Comparison of ENCODE assay signal across 10 mouse cellular contexts in genomic region chr11:77193941-77194553, GRCm38 (mm10). TPM values are rescaled to one million over a fixed set of nuclear protein-coding genes. Genes with fewer than 3 reads are reported as not detected.
DNase-seq lines count a peak whose midpoint lies in the region; ATAC-seq lines count a peak whose summit lies in the region.
"Had no signal": no experiment of that assay in that cellular context is flagged by ENCODE, and none has a peak within 500 bp of the region (broad histone marks: within the 10 kb centered on the region; RNA-seq: fewer than 3 reads in every experiment).

No protein-coding gene starts in this region.

- ATAC-seq in lung, embryonic 15.5 days (ENCODE audit: borderline replicate concordance, extremely low read depth, low FRiP score, low TSS enrichment): no peak
- no peak for ATAC-seq in embryonic facial prominence, embryonic 11.5 days (replicated peaks; ENCODE audit: insufficient number of reproducible peaks, low FRiP score, low TSS enrichment, low read depth)
- peak; percentile 75; the same call in 1 of the 2 replicates for ATAC-seq in kidney, embryonic 15.5 days (replicated peaks; ENCODE audit: low FRiP score)
- no peak for ATAC-seq in midbrain, embryonic 15.5 days (replicated peaks)
- ATAC-seq in neural tube, embryonic 15.5 days (ENCODE audit: low FRiP score): no peak
- ATAC-seq: inflammation-experienced regulatory T-cells, adult 6 months had no signal

- peaks cover 14% of the 10 kb centered on the region for H3K4me1 ChIP-seq in lung, embryonic 15.5 days
- no peaks in the 10 kb centered on the region for H3K4me1 ChIP-seq in embryonic facial prominence, embryonic 11.5 days (ENCODE audit: control insufficient read depth, insufficient read depth, low read length)
- H3K4me1 ChIP-seq in kidney, embryonic 15.5 days: peaks cover 31% of the 10 kb centered on the region
- H3K4me1 ChIP-seq in midbrain, embryonic 15.5 days: peaks cover 10% of the 10 kb centered on the region
- H3K4me1 ChIP-seq in neural tube, embryonic 15.5 days: 0 out of 2 replicates have a peak, but pooled peaks cover 4% of the 10 kb centered on the region

- peak overlapping the region; percentile 35; the same call in 1 of the 2 replicates for H3K27ac ChIP-seq in lung, embryonic 15.5 days
- no peak overlapping the region for H3K27ac ChIP-seq in embryonic facial prominence, embryonic 11.5 days (replicated peaks; ENCODE audit: low read depth, low read length)
- peak overlapping the region; percentile 48 for H3K27ac ChIP-seq in kidney, embryonic 15.5 days
- H3K27ac ChIP-seq in midbrain, embryonic 15.5 days: 0 out of 2 replicates have a peak overlapping the region, but pooled peaks have one; percentile 11
- no peak overlapping the region for H3K27ac ChIP-seq in neural tube, embryonic 15.5 days (replicated peaks)
- H3K27ac ChIP-seq: limb, embryonic 15.5 days had no signal

- no peak overlapping the region for H3K4me2 ChIP-seq in lung, embryonic 15.5 days
- no peak overlapping the region for H3K4me2 ChIP-seq in embryonic facial prominence, embryonic 11.5 days (ENCODE audit: low read depth, low read length)
- H3K4me2 ChIP-seq in kidney, embryonic 15.5 days: no peak overlapping the region
- no peak overlapping the region for H3K4me2 ChIP-seq in midbrain, embryonic 15.5 days
- no peak overlapping the region for H3K4me2 ChIP-seq in neural tube, embryonic 15.5 days
- H3K4me2 ChIP-seq: limb, embryonic 15.5 days had no signal

- no peak for DNase-seq in lung, adult 18-20 months
- peak; percentile 65 for DNase-seq in embryonic facial prominence, embryonic 11.5 days (ENCODE audit: low spot score)
- no peak for DNase-seq in spleen, postnatal 10 days (ENCODE audit: low spot score in 2 of 2)
- DNase-seq: gastrocnemius, postnatal 14 days had no signal

- H3K27me3 ChIP-seq in lung, embryonic 15.5 days: no peaks in the 10 kb centered on the region
- H3K27me3 ChIP-seq in embryonic facial prominence, embryonic 11.5 days (ENCODE audit: control insufficient read depth, insufficient read depth, low read length): no peaks in the 10 kb centered on the region
- H3K27me3 ChIP-seq in kidney, embryonic 15.5 days: no peaks in the 10 kb centered on the region
- peaks cover 16% of the 10 kb centered on the region for H3K27me3 ChIP-seq in midbrain, embryonic 15.5 days (replicated peaks)
- 0 out of 2 replicates have a peak, but pooled peaks cover 4% of the 10 kb centered on the region for H3K27me3 ChIP-seq in neural tube, embryonic 15.5 days (replicated peaks)
- H3K27me3 ChIP-seq: limb, embryonic 15.5 days had no signal

- H3K36me3 ChIP-seq in lung, embryonic 15.5 days: no peaks in the 10 kb centered on the region
- H3K36me3 ChIP-seq in embryonic facial prominence, embryonic 11.5 days (replicated peaks; ENCODE audit: control insufficient read depth, insufficient read depth, low read depth, low read length): no peaks in the 10 kb centered on the region
- no peaks in the 10 kb centered on the region for H3K36me3 ChIP-seq in kidney, embryonic 15.5 days
- no peaks in the 10 kb centered on the region for H3K36me3 ChIP-seq in midbrain, embryonic 15.5 days (replicated peaks)
- H3K36me3 ChIP-seq in neural tube, embryonic 15.5 days: no peaks in the 10 kb centered on the region
- H3K36me3 ChIP-seq: limb, embryonic 15.5 days had no signal

- H3K4me3 ChIP-seq in lung, embryonic 15.5 days: no peak overlapping the region
- no peak overlapping the region for H3K4me3 ChIP-seq in embryonic facial prominence, embryonic 11.5 days (ENCODE audit: low read depth, low read length)
- no peak overlapping the region for H3K4me3 ChIP-seq in kidney, embryonic 15.5 days (replicated peaks)
- no peak overlapping the region for H3K4me3 ChIP-seq in midbrain, embryonic 15.5 days
- no peak overlapping the region for H3K4me3 ChIP-seq in neural tube, embryonic 15.5 days (replicated peaks)
- H3K4me3 ChIP-seq: limb, embryonic 15.5 days had no signal

- H3K9ac ChIP-seq in lung, embryonic 15.5 days: no peak overlapping the region
- H3K9ac ChIP-seq in embryonic facial prominence, embryonic 11.5 days (replicated peaks; ENCODE audit: low read length): no peak overlapping the region
- no peak overlapping the region for H3K9ac ChIP-seq in kidney, embryonic 15.5 days
- H3K9ac ChIP-seq in midbrain, embryonic 15.5 days: no peak overlapping the region
- no peak overlapping the region for H3K9ac ChIP-seq in neural tube, embryonic 15.5 days (replicated peaks)
- H3K9ac ChIP-seq: limb, embryonic 15.5 days had no signal

- H3K9me3 ChIP-seq in lung, embryonic 15.5 days: no peaks in the 10 kb centered on the region
- H3K9me3 ChIP-seq in embryonic facial prominence, embryonic 11.5 days (replicated peaks; ENCODE audit: control insufficient read depth, low read length): no peaks in the 10 kb centered on the region
- H3K9me3 ChIP-seq in kidney, embryonic 15.5 days (replicated peaks): no peaks in the 10 kb centered on the region
- no peaks in the 10 kb centered on the region for H3K9me3 ChIP-seq in midbrain, embryonic 15.5 days
- H3K9me3 ChIP-seq in neural tube, embryonic 15.5 days (replicated peaks): no peaks in the 10 kb centered on the region
- H3K9me3 ChIP-seq: limb, embryonic 15.5 days had no signal

- WGBS in lung, embryonic 15.5 days: 48% methylated on average over 6 of the region's 6 CpGs
- 47% methylated on average over 6 of the region's 6 CpGs for WGBS in embryonic facial prominence, embryonic 11.5 days
- WGBS in kidney, embryonic 15.5 days: 36% methylated on average over 6 of the region's 6 CpGs
- 8% methylated on average over 6 of the region's 6 CpGs for WGBS in midbrain, embryonic 15.5 days
- WGBS in neural tube, embryonic 15.5 days: 16% methylated on average over 6 of the region's 6 CpGs

RNA-seq across cellular contexts. Expression of gene Efcab5, which starts 5.3 kb away (rescaled TPM):
- polyA plus RNA-seq in lung, embryonic 15.5 days (2015; fragmentation: Nextera tagmentation; extraction: Ambion mirVana): 0.30 and 0.43 TPM in 2 replicates
- polyA plus RNA-seq in embryonic facial prominence, embryonic 11.5 days (2014; fragmentation: Nextera tagmentation; extraction: Ambion mirVana): 0.13 and 0.15 TPM in 2 replicates
- polyA plus RNA-seq in kidney, embryonic 15.5 days (2015; fragmentation: Nextera tagmentation; extraction: Ambion mirVana): 0.08 and 0.18 TPM in 2 replicates
- 0.57 and 0.94 TPM in 2 replicates for polyA plus RNA-seq in midbrain, embryonic 15.5 days (2015; fragmentation: Nextera tagmentation; extraction: Ambion mirVana)
- polyA plus RNA-seq in neural tube, embryonic 15.5 days (2015; fragmentation: Nextera tagmentation; extraction: Ambion mirVana): 0.77 and 0.82 TPM in 2 replicates

RNA-seq across cellular contexts. Expression of gene Ssh2, which starts 22.0 kb away (rescaled TPM):
- 11.3 and 14.3 TPM in 2 replicates for polyA plus RNA-seq in lung, embryonic 15.5 days (2015; fragmentation: Nextera tagmentation; extraction: Ambion mirVana)
- polyA plus RNA-seq in embryonic facial prominence, embryonic 11.5 days (2014; fragmentation: Nextera tagmentation; extraction: Ambion mirVana): 8.5 and 10.0 TPM in 2 replicates
- polyA plus RNA-seq in kidney, embryonic 15.5 days (2015; fragmentation: Nextera tagmentation; extraction: Ambion mirVana): 8.1 and 9.1 TPM in 2 replicates
- polyA plus RNA-seq in midbrain, embryonic 15.5 days (2015; fragmentation: Nextera tagmentation; extraction: Ambion mirVana): 18.8 and 21.1 TPM in 2 replicates
- 12.8 and 13.9 TPM in 2 replicates for polyA plus RNA-seq in neural tube, embryonic 15.5 days (2015; fragmentation: Nextera tagmentation; extraction: Ambion mirVana)

Comparison
In these comparisons a context has a peak if more than half of its experiments do, and no peak if none do; other contexts are left out.
1. H3K27ac ChIP-seq: peak in lung, embryonic 15.5 days (single experiment), kidney, embryonic 15.5 days (single experiment) and midbrain, embryonic 15.5 days (single experiment); none in embryonic facial prominence, embryonic 11.5 days (single experiment) and neural tube, embryonic 15.5 days (single experiment).